Mouse (Mus musculus): ENCODE measurements around the gene Syngap1.
"Not testable (repeated sequence)": the region's sequence is repeated elsewhere in the genome, so short reads cannot be mapped to it uniquely, and the experiment has no call there.

Syngap1 gene

GRCm38 (mm10) chr17:26941031-26941789 is at the start of gene Syngap1:
Gene Syngap1 (plus strand): TSS chr17:26941253.
- DNase-seq (ENCODE audit: extremely low read depth, low read depth, low spot score) = no peak

DNA sequence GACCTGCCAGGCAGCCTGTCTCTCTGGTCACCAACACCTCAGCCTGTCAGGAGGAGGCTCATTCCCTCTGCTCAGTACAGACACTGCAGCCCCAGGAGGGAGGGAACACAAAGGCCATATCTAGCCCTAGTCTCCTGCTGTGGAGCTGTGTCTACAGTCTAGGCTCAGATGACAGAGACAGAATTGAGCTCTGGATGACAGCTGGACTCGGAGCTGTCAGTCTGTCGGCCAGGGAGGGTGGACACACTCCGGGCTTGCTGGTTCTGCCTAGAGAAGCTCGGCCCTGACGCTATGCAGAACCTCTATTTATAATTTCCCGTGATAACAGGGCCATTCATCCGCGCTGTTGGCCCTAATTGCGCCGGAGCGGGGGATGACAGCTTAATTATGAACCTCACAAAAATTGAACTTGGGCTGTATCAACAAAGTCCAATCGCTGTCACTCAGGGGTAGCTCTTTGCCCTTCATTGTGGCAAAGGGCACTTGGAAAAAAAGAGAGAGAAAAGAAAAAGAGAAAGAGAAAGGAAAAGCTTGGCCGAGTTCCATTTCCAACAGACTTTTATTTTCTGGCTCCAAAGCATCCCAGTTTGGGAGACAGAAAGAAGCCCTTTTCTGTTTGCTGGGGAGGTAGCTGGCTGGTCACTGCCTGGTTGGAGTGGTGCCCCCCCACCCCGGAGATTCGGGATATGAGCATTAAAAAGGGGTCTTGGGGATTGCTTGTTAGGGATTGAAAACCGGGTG is 48.2 kb upstream of the Syngap1 start:
- DNase-seq (ENCODE audit: extremely low read depth, low read depth, low spot score) = no peak

- DNase-seq (ENCODE audit: extremely low read depth, low read depth, low spot score) = no peak
These were observed 47.6 kb upstream of the Syngap1 start for GRCm38 (mm10) chr17:26893492-26893891.

DNA sequence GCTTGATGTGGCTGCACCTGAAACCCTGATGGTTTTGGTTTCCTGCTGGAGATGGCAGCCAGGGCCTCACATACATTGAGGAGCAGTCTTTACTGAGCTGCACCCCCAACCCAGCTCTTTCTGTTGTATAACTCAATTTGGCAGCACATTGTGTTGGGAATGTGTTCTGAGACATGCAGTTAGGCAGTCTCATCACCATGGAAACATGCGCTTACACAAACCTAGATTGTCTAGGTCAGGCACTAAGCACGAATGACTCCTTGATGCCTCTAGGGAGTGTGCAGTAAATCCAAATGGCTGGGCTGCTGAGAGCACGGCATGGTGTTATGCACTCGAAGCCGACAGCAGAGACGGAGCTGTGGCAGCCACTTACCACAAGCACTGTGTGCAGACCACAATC is 46.7 kb upstream of the Syngap1 start:
- no peak for DNase-seq (ENCODE audit: extremely low read depth, low read depth, low spot score)

GRCm38 (mm10) chr17:26895578-26895977 is 45.5 kb upstream of the Syngap1 start:
- DNase-seq (ENCODE audit: extremely low read depth, low read depth, low spot score) = no peak

DNA sequence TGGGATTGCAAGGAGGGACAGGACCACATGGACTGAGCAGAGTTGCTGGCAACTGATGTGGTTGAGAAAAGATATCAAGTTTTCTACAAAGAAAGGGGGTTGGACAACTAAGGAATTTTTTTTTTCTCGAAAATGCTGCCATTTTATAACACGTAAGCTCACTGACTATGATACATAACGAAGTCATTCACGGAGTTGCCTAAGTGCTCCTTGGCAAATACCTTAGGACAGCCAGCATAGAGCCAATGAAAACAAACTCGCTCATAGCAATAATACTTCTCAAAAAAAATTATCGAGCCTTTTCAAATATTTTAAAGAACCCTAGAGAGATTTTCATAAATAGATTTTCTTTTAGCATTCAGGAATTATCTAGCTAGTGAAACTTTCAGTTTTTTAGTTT is 40.1 kb upstream of the Syngap1 start:
- DNase-seq (ENCODE audit: extremely low read depth, low read depth, low spot score) = no peak

DNA sequence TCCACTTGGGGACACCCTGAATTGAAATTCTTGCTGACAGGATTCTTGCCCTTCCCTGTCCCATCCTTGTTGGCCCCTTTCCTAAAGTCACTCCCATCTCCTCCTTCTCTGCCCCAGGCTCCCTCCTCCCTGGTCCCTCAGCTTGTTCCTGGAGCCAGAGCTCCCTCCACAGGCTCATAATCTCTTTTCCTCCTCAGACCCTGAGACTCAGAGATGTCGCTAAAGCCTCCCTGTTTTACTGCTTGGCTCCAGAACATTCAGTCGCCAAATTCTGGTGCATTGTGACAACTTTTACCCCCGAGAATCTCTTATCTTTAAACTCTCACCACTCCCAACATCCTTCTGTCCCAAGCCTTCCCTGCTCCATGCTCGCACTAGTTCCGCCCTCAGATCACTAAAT is 36.7 kb upstream of the Syngap1 start:
- no peak for DNase-seq (ENCODE audit: extremely low read depth, low read depth, low spot score)

GRCm38 (mm10) chr17:26907506-26907905 is 33.5 kb upstream of the Syngap1 start:
- not testable (repeated sequence) for DNase-seq (ENCODE audit: extremely low read depth, low read depth, low spot score)

DNA sequence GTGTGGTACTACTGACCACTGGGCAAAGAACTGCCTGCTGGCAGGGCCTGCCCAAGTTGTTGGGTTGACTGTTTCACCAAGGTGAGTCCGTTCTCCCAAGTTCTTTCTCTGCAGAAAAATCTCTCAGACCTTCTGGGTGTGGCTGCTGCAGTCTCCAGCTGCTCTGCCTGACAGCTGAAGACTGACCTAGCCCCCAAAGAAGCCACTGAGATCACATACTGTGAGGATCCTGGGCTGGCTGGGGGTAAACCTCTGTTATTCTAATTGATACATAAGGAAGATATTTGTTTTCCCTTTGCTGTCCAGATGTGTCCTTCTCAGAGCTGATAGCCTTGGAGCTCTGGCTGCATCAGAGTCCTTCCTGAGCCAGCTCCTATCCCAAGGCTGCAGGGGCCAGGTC is 25.8 kb upstream of the Syngap1 start:
- DNase-seq (ENCODE audit: extremely low read depth, low read depth, low spot score) = no peak

DNA sequence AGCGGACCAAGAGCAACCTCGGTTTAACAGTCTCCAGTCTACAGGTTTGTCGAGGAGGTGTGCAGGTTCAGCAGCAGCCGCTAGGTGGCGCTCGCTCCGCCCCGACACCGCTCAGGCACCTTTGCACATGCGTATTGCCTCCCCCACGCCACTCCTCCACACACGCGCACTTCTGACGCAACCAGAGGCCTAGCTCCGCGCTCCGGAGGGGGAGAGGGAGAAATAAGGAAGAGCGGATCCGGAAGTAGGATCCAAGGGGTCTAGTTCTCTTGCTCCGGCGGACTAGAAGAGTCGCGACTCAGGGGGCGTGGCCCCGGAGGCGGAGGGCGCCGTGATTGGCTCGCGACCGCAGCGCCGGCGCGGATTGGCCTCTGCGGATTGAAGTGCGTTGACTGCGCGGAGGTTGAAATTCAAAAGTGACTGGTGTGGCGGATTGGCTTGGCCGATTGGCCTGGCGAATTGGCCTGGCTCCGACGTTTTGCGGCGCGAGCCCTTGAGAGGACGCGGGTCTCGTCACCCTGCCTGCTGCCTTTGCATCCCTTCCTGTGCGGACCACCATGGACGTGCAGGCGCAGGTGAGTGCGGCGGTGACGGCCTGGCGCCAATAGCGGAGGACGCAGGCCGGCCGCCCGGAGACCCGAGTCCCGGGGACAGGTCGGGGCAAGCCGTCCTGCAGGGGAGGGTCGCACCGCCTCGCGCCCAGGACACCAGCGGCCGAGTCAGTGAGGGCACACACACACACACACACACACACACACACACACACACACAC is 24.2 kb upstream of the Syngap1 start, which contains the start of gene Kifc5b:
Gene Kifc5b (plus strand): TSS at position 381 of the 772 bp plus-strand sequence.
- peak; percentile 74 for DNase-seq (ENCODE audit: extremely low read depth, low read depth, low spot score)

- not testable (repeated sequence) for DNase-seq (ENCODE audit: extremely low read depth, low read depth, low spot score)
These were observed 23.5 kb upstream of the Syngap1 start for GRCm38 (mm10) chr17:26917560-26917959.

DNA sequence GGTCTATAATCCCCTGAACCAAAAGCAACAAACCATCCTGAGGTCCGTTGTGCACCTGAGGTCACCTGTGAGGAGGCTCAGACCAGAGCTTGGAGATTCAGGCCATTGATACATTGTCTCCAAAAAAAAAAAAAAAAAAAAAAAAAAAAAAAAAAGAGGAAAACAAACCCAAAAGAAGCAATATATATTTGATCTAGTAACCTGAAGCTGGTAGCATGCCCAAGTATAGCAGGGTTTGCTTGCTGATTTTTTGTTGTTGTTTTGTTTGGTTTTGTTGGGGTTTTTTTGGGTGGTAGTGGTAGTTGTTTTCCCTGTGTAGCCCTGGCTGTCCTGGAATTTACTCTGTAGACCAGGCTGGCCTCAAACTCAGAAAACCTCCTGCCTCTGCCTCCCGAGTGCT is 22.7 kb upstream of the Syngap1 start:
- DNase-seq (ENCODE audit: extremely low read depth, low read depth, low spot score) = no peak

DNA sequence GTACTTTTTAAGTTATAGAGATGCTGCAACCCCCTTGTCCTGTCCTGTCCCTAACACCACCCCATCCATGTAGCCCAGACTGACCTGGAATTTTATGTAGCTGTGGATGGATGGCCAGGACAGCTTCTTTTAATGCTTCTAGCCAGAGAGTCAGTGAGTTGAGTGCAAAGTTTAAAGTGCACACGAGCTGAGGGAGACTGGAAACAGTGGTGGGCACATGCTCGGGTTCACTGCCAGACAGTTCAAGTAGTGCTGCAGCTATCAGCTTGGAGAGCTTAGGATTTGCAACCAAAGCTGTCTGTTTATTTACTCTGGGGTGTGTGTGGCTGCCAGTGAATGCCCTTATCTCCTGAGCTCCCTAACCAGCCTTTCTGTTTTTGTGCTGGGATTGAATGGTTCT is 21.5 kb upstream of the Syngap1 start:
- not testable (repeated sequence) for DNase-seq (ENCODE audit: extremely low read depth, low read depth, low spot score)

DNA sequence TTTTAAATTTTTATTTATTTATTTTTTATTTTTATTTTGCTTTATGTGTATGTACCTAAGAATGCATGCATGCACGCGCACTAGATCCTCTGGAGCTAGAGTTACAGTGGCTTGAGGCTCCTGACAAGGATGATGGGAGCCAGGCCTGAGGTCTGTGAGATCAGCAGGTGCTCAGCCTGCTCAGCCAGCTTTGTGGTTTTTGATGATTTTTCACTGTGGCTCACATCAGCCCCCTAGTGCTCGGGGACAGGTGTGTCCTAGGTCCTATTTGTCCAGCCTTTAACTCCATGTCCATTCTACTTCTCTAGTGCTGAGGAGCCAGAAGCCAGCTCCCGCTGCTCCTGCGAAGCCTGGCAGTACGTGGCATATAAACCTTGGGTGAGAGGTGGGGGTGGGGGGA is 18.7 kb upstream of the Syngap1 start:
- DNase-seq (ENCODE audit: extremely low read depth, low read depth, low spot score) = not testable (repeated sequence)

- not testable (repeated sequence) for DNase-seq (ENCODE audit: extremely low read depth, low read depth, low spot score)
These were observed 15.6 kb upstream of the Syngap1 start for GRCm38 (mm10) chr17:26925414-26925813.

GRCm38 (mm10) chr17:26931795-26932194 is 9.3 kb upstream of the Syngap1 start:
- DNase-seq (ENCODE audit: extremely low read depth, low read depth, low spot score) = not testable (repeated sequence)

- DNase-seq (ENCODE audit: extremely low read depth, low read depth, low spot score) = no peak
These were observed 8.1 kb upstream of the Syngap1 start, which contains the start of gene Phf1 for GRCm38 (mm10) chr17:26932839-26933398. Gene Phf1 (plus strand): TSS chr17:26933052.

- no peak for DNase-seq (ENCODE audit: extremely low read depth, low read depth, low spot score)
These were observed 7.6 kb upstream of the Syngap1 start for GRCm38 (mm10) chr17:26933419-26933818.

- no peak for DNase-seq (ENCODE audit: extremely low read depth, low read depth, low spot score)
These were observed 6.9 kb upstream of the Syngap1 start for GRCm38 (mm10) chr17:26933885-26934827.

DNA sequence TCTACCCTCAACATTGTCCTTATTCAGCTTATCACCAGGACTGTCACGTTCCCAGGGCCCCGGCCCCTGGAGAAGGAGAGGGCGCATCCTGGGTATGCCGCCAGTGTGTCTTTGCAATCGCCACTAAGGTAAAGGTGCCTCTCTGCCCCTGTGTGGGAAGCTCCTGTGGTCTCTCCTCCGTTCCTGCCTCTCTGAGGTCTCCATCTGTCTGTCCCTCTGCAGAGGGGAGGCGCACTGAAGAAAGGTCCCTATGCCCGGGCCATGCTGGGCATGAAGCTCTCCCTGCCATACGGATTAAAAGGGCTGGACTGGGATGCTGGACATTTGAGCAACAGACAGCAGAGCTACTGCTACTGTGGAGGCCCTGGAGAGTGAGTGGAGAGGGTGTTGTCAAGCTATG is 6.0 kb upstream of the Syngap1 start:
- no peak for DNase-seq (ENCODE audit: extremely low read depth, low read depth, low spot score)

Measured in fat pad, adult 2 months (tissue).